ENCODE assay signal across 14 mouse cellular contexts in the genomic region with DNA sequence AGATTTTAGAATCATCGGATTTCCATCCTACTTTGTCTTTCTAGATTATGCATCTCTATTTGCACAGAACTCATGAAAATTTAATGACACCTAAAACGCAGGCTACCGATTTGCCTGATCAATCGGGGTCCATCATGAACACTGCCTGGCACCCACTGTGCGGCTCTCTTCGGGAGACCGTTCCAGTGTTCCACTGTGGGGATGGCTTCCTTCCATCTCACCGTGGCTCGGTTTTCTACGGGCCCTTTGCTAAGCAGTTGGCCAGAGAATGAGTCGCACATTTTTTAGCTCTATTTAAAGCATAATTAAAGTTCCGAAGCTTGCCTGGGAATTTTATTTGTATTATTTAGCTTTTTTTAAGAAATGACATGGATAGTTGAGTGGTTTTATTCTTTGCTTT.
"Had no signal": no experiment of that assay in that cellular context is flagged by ENCODE, and none has a peak within 500 bp of the region (broad histone marks: within the 10 kb centered on the region; RNA-seq: fewer than 3 reads in every experiment).

No protein-coding gene starts in this region.

- H3K4me1 ChIP-seq: limb, embryonic 15.5 days; liver, embryonic 12.5 days; neural tube, embryonic 15.5 days had no signal

- H3K27ac ChIP-seq: kidney, embryonic 15.5 days; limb, embryonic 15.5 days; liver, embryonic 12.5 days; midbrain, embryonic 10.5 days; neural tube, embryonic 15.5 days; stomach, postnatal 0 days had no signal

- H3K4me3 ChIP-seq: kidney, embryonic 15.5 days; limb, embryonic 15.5 days; liver, embryonic 12.5 days; midbrain, embryonic 10.5 days; myocyte; neural tube, embryonic 15.5 days had no signal

- DNase-seq: kidney, postnatal 14 days; layer of hippocampus, adult 9-11 months; lung, embryonic 14.5 days; lung, postnatal 10 days; lung, postnatal 4 days; midbrain, embryonic 14.5 days; thymus, postnatal 4 days had no signal

- H3K27me3 ChIP-seq: kidney, embryonic 15.5 days; limb, embryonic 15.5 days; liver, embryonic 12.5 days; neural tube, embryonic 15.5 days had no signal
